Mouse (Mus musculus) liver, adult 2 months (tissue): ENCODE measurements around the gene Mgst2. TPM values are rescaled to one million over a fixed set of nuclear protein-coding genes. Genes with fewer than 3 reads are reported as not detected.

Experiments used
- DNase-seq: peaks from one replicate; pipeline ENCODE4 v3.0.0-alpha.2; 2011; ENCODE audit warnings: low read depth, low spot score; ENCODE audit errors: extremely low read depth
- H3K27ac ChIP-seq: fragments of 200-500 bp; replicated peaks from 2 replicates; pipeline ENCODE4 v1.5.1; 2012; ENCODE audit warnings: low read depth, mild to moderate bottlenecking, control low read depth, inconsistent platforms, low read length; ENCODE audit not compliant: insufficient read depth
- H3K27me3 ChIP-seq: fragments of 200-500 bp; 2 replicates; pipeline ENCODE4 v1.6.1; 2012; ENCODE audit warnings: mild to moderate bottlenecking, moderate library complexity, low read length, inconsistent platforms; ENCODE audit not compliant: control insufficient read depth, insufficient read depth
- H3K36me3 ChIP-seq: fragments of 200-500 bp; 2 replicates; pipeline ENCODE4 v1.6.1; 2012; ENCODE audit warnings: low read length, inconsistent platforms; ENCODE audit not compliant: control insufficient read depth, insufficient read depth
- H3K4me1 ChIP-seq: fragments of 200-500 bp; 2 replicates; pipeline ENCODE4 v1.6.1; 2011; ENCODE audit warnings: low read length; ENCODE audit not compliant: control insufficient read depth, insufficient read depth
- H3K4me3 ChIP-seq: fragments of 200-500 bp; 2 replicates; pipeline ENCODE4 v1.5.1; 2011; ENCODE audit warnings: low read depth, mild to moderate bottlenecking, control low read depth, low read length, moderate library complexity; ENCODE audit not compliant: insufficient read depth
- H3K79me2 ChIP-seq: fragments of 200-500 bp; 2 replicates; pipeline ENCODE4 v1.6.1; 2012; ENCODE audit warnings: inconsistent platforms, mild to moderate bottlenecking, low read length, moderate library complexity; ENCODE audit not compliant: control insufficient read depth, insufficient read depth
- H3K9ac ChIP-seq: fragments of 200-500 bp; 2 replicates; pipeline ENCODE4 v1.6.1; 2012; ENCODE audit warnings: low read depth, mild to moderate bottlenecking, control low read depth, inconsistent platforms, low read length
- CTCF ChIP-seq: fragments of 200-500 bp; IDR thresholded peaks from 2 replicates; pipeline ENCODE4 v1.5.1; 2011; ENCODE audit warnings: low read depth, low read length, control low read depth
- POLR2A ChIP-seq: fragments of 200-500 bp; IDR thresholded peaks from 2 replicates; pipeline ENCODE4 v1.6.1; 2011; ENCODE audit warnings: low read length, control low read depth; ENCODE audit not compliant: insufficient read depth; ENCODE audit errors: extremely low read depth
- WGBS: fragments of 180-500 bp; shearing (Covaris S2); methylation state at CpG from one replicate; pipeline ENCODE4 v1.1.7; 2018; 5-methylcytosine and 5-hydroxymethylcytosine counted together
- polyA plus RNA-seq: library from polyadenylated mRNA; depleted of rRNA; stranded (reverse); fragments of >200 nt; gene quantifications from 2 replicates; pipeline ENCODE4 v1.2.3, GENCODE M21; 2012
- total RNA-seq: library from RNA; depleted of rRNA; stranded (reverse); fragments of >200 nt; gene quantifications from 2 replicates; pipeline ENCODE4 v1.2.3, GENCODE M21; 2014

Mgst2 gene
- total and polyA plus RNA-seq, 2 experiments, result 0.02 TPM; not detected in 1

DNA sequence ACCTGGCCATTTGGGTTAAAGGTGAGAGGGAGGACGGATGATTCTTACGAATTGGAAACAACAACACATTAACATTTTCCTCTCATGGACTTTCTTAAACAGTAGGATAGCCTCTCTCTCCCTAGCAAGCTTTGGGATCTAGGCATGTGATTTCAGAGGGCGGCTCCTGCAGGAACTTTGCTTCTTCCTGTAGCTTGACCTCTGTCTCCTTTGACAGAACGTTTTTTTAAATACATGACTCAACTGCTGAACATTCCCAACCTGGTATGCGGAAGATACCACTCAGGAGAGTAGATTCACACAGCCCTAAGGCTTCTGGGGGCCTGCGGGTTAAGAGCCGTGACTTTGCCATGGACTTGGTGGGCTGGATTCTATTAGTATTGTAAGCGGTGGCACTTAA is 10.7 kb upstream of the Mgst2 start:
- 73% methylated on average over 8 of the region's 8 CpGs for WGBS
- H3K27ac ChIP-seq, result no peak overlapping the region

DNA sequence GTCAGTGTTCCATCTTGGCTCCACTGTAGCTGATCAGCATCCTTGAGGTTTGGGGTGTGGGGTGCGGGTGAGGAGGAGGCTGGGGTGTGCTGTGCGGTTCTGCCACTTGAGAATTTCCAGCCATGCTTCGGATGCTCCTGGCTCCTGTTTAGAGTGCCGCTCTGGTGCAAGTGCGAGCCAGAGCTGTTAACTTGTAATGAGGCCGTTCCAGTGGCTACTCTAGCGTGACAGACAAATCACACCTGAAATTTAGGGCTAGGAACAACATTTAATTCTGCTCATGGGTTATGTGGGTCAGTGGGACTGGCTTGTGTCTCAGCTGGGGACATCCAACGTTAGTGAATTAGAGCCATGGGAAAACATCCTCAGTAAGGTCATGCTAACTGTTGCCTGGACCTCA is 10.2 kb upstream of the Mgst2 start:
- Histone ChIP-seq H3K27me3 (no peaks in the 10 kb centered on the region), H3K4me3 (no peak overlapping the region), H3K9ac (no peak overlapping the region), H3K36me3 (no peaks in the 10 kb centered on the region), H3K79me2 (no peaks in the 10 kb centered on the region), H3K27ac (no peak overlapping the region), H3K4me1 (no peaks in the 10 kb centered on the region; the same call in 1 of the 2 replicates)
- WGBS, result 85% methylated on average over 8 of the region's 8 CpGs
- no peak for DNase-seq
- TF ChIP-seq POLR2A, result no peak
- TF ChIP-seq CTCF, result no peak

More for the DNA sequence above, 10.7 kb upstream of the Mgst2 start:
- Histone ChIP-seq H3K9ac (no peak overlapping the region), H3K79me2 (no peaks in the 10 kb centered on the region), H3K27me3 (no peaks in the 10 kb centered on the region), H3K36me3 (no peaks in the 10 kb centered on the region), H3K4me1 (no peaks in the 10 kb centered on the region; the same call in 1 of the 2 replicates), H3K4me3 (no peak overlapping the region)
- no peak for DNase-seq
- no peak for TF ChIP-seq CTCF
- TF ChIP-seq POLR2A, result no peak

DNA sequence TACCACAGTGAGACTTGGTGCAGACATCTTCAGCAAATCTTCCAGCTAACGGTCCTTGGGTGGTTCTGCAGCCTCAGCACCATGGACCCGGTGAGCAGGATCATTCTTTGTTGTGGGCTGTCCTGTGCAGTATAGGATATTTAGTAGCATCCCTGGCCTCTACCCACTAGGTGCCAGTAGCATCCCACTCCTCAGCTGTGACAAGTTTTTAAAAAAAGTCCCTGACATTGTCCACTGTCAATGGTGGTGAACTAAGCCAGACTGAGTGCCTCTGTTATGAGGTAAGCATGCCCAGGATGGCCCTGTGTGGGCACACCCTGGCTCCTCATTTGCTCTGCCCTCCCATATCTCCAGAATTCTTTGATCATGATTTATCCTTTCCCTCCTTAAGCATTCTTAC is 9.0 kb upstream of the Mgst2 start:
- DNase-seq, result no peak
- Histone ChIP-seq H3K9ac (no peak overlapping the region), H3K79me2 (no peaks in the 10 kb centered on the region), H3K4me1 (no peaks in the 10 kb centered on the region; the same call in 1 of the 2 replicates), H3K27ac (no peak overlapping the region), H3K27me3 (no peaks in the 10 kb centered on the region), H3K36me3 (no peaks in the 10 kb centered on the region), H3K4me3 (no peak overlapping the region)
- TF ChIP-seq CTCF (no peak), POLR2A (no peak)
- 71% methylated on average over 2 of the region's 2 CpGs for WGBS

DNA sequence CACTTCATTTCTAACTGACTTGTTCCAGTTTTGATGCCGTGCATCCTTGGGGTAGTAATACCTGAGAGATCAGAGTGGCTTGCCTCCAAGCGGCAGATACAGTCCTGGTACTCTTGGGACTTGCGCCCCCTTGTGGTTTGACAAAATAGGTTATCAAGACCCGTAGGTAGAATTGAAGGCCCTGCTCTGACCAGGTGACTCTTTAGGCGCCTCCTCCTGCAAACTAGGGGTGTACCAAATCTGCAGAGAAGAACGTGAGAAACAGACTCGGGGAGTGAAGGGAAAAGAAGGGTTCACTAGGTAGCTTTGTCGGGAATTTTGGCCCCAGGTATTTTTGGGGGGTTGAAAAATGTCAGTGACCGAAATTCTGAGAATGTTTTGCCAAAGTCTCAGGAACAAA is 7.9 kb upstream of the Mgst2 start:
- WGBS, result 6% methylated on average over 9 of the region's 9 CpGs
- no peak overlapping the region for H3K4me3 ChIP-seq
- H3K9ac ChIP-seq, result no peak overlapping the region
- H3K27me3 ChIP-seq, result no peaks in the 10 kb centered on the region
- H3K36me3 ChIP-seq, result no peaks in the 10 kb centered on the region
- H3K4me1 ChIP-seq, result no peaks in the 10 kb centered on the region; the same call in 1 of the 2 replicates
- TF ChIP-seq POLR2A, result no peak
- TF ChIP-seq CTCF, result peak; percentile 55; the same call in 1 of the 2 replicates
- H3K27ac ChIP-seq, result no peak overlapping the region
- DNase-seq, result peak; percentile 43
- H3K79me2 ChIP-seq, result no peaks in the 10 kb centered on the region

DNA sequence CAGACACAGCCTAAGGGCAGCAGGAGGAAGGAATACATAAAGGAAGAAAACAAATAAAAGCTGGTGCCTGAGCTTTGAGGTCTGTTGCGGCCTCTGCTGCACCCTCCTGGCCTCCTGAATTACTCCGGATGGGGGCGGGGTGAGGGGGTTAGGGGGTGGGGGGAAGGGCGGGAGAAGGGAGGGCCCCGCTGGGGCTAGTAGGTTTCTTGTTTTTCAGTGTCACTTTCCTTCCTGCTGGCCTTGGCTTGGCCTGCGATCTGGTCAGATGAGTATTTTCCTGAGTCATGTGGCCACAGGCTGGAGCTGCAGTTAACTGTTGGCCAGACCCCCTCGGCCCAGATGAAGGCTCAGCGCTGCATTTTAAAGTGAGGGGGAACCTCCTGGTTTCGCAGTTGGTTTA is 7.5 kb upstream of the Mgst2 start:
- H3K4me1 ChIP-seq, result no peaks in the 10 kb centered on the region; the same call in 1 of the 2 replicates
- no peak for TF ChIP-seq POLR2A
- H3K79me2 ChIP-seq, result no peaks in the 10 kb centered on the region
- 9% methylated on average over 9 of the region's 9 CpGs for WGBS
- no peaks in the 10 kb centered on the region for H3K27me3 ChIP-seq
- DNase-seq, result no peak
- H3K4me3 ChIP-seq, result no peak overlapping the region
- no peak overlapping the region for H3K9ac ChIP-seq
- no peaks in the 10 kb centered on the region for H3K36me3 ChIP-seq
- H3K27ac ChIP-seq, result no peak overlapping the region; the same call in 1 of the 2 replicates

DNA sequence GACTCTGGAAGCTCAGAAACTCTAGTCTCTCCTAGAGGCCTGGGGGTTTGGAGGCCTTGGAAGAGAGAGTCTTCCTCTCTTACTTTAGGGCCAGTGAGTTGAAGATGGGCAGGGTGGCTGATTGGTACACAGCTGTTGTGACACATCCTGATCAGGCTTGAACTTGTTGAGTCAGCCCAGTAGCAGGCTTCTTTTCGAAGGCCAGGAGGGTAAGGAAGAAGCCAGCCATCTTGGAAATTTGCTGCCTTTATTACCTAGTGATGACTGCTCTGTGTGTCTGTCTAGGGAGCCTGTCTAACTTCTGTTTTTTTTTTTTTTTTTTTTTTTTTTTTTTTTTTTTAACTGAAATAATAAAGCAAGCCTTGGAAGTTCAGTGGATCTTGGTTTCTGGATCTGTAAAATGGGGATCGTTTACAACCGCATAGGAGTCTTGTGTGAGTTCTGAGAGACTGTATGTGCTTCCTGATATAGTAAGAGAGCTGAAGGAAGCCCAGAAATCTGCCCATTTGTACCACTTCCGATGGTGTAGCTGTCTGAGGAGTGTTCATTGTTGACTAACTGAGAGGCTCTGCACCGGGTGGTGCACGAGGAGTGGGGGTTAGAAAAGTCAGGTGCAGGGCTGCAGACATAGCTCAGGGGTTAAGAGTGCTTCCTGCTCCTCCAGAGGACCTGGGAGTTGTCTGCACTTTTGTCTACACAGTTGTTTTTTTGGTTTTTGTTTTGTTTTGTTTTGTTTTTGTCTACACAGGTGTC is 5.7 kb upstream of the Mgst2 start:
- WGBS, result 64% methylated on average over 6 of the region's 6 CpGs
- Histone ChIP-seq H3K4me1 (no peaks in the 10 kb centered on the region; the same call in 1 of the 2 replicates), H3K4me3 (no peak overlapping the region), H3K9ac (no peak overlapping the region), H3K27me3 (no peaks in the 10 kb centered on the region), H3K36me3 (no peaks in the 10 kb centered on the region), H3K27ac (no peak overlapping the region), H3K79me2 (no peaks in the 10 kb centered on the region)
- DNase-seq, result no peak
- TF ChIP-seq CTCF (no peak), POLR2A (no peak)
